Mouse (Mus musculus) erythroblast, embryonic 14.5 days (primary cell): Measurements from ENCODE around the gene March10. TPM values are rescaled to one million over a fixed set of nuclear protein-coding genes. Genes with fewer than 3 reads are reported as not detected.

Experiments used
- H3K27me3 ChIP-seq: 2 replicates; pipeline ENCODE4 v1.6.1; 2012; ENCODE audit warnings: inconsistent platforms; ENCODE audit not compliant: control insufficient read depth
- H3K36me3 ChIP-seq: 2 replicates; pipeline ENCODE4 v1.6.1; 2012; ENCODE audit warnings: mild to moderate bottlenecking, inconsistent platforms; ENCODE audit not compliant: control insufficient read depth
- H3K4me1 ChIP-seq: 2 replicates; pipeline ENCODE4 v1.6.1; 2012; ENCODE audit warnings: inconsistent platforms; ENCODE audit not compliant: control insufficient read depth
- H3K4me3 ChIP-seq: replicated peaks from 2 replicates; pipeline ENCODE3; 2012; ENCODE audit warnings: moderate library complexity, mild to moderate bottlenecking, inconsistent platforms
- H3K9me3 ChIP-seq: 2 replicates; pipeline ENCODE4 v1.6.1; 2012; ENCODE audit warnings: low read length, inconsistent platforms, mixed read lengths; ENCODE audit not compliant: control insufficient read depth
- GATA1 ChIP-seq: IDR thresholded peaks from 2 replicates; pipeline ENCODE4 v1.6.1; 2012; ENCODE audit warnings: low read length, inconsistent platforms, mixed read lengths
- TAL1 ChIP-seq: IDR thresholded peaks from 3 replicates; pipeline ENCODE4 v1.6.1; 2012; ENCODE audit warnings: low read length, inconsistent platforms, mixed read lengths
- polyA plus RNA-seq: library from polyadenylated mRNA; stranded (reverse); fragments of >175 nt; gene quantifications from 2 replicates; pipeline ENCODE4 v1.2.3, GENCODE M21; 2012

The March10 gene
- polyA plus RNA-seq, 1 experiment: not detected

- Histone ChIP-seq H3K36me3 (no peaks in the 10 kb centered on the region), H3K4me3 (no peak overlapping the region), H3K9me3 (no peaks in the 10 kb centered on the region), H3K4me1 (no peaks in the 10 kb centered on the region; the same call in 1 of the 2 replicates), H3K27me3 (no peaks in the 10 kb centered on the region)
- TF ChIP-seq TAL1: no peak
- TF ChIP-seq GATA1: no peak
These were observed 12.6 kb upstream of the March10 start for GRCm38 (mm10) chr11:105469091-105469507.

GRCm38 (mm10) chr11:105468436-105468835 lies 11.9 kb upstream of the March10 start:
- Histone ChIP-seq H3K27me3 (no peaks in the 10 kb centered on the region), H3K36me3 (no peaks in the 10 kb centered on the region), H3K4me1 (no peaks in the 10 kb centered on the region; the same call in 1 of the 2 replicates), H3K4me3 (no peak overlapping the region), H3K9me3 (no peaks in the 10 kb centered on the region)
- no peak for TF ChIP-seq TAL1
- TF ChIP-seq GATA1: no peak

- Histone ChIP-seq H3K4me3 (no peak overlapping the region), H3K4me1 (no peaks in the 10 kb centered on the region; the same call in 1 of the 2 replicates), H3K27me3 (no peaks in the 10 kb centered on the region), H3K36me3 (no peaks in the 10 kb centered on the region), H3K9me3 (no peaks in the 10 kb centered on the region)
- TF ChIP-seq TAL1 (no peak), GATA1 (no peak)
These were observed 11.3 kb upstream of the March10 start for GRCm38 (mm10) chr11:105467816-105468215.

- no peaks in the 10 kb centered on the region for H3K36me3 ChIP-seq
- no peaks in the 10 kb centered on the region for H3K9me3 ChIP-seq
- no peak overlapping the region for H3K4me3 ChIP-seq
- no peaks in the 10 kb centered on the region; the same call in 1 of the 2 replicates for H3K4me1 ChIP-seq
- H3K27me3 ChIP-seq: no peaks in the 10 kb centered on the region
- TF ChIP-seq TAL1 (no peak), GATA1 (no peak)
These were observed 10.7 kb upstream of the March10 start for GRCm38 (mm10) chr11:105467266-105467665.

GRCm38 (mm10) chr11:105466756-105467155 lies 10.2 kb upstream of the March10 start:
- H3K4me1 ChIP-seq: no peaks in the 10 kb centered on the region; the same call in 1 of the 2 replicates
- H3K36me3 ChIP-seq: no peaks in the 10 kb centered on the region
- peaks cover 2% of the 10 kb centered on the region; the same call in 1 of the 2 replicates for H3K27me3 ChIP-seq
- no peak overlapping the region for H3K4me3 ChIP-seq
- H3K9me3 ChIP-seq: no peaks in the 10 kb centered on the region
- TF ChIP-seq TAL1 (no peak), GATA1 (no peak)

GRCm38 (mm10) chr11:105465488-105465887 lies 9.0 kb upstream of the March10 start:
- peaks cover 2% of the 10 kb centered on the region; the same call in 1 of the 2 replicates for H3K27me3 ChIP-seq
- H3K36me3 ChIP-seq: no peaks in the 10 kb centered on the region
- H3K9me3 ChIP-seq: no peaks in the 10 kb centered on the region
- TF ChIP-seq TAL1 (no peak), GATA1 (no peak)
- H3K4me1 ChIP-seq: no peaks in the 10 kb centered on the region; the same call in 1 of the 2 replicates
- H3K4me3 ChIP-seq: no peak overlapping the region

- no peaks in the 10 kb centered on the region for H3K9me3 ChIP-seq
- no peak for TF ChIP-seq GATA1
- no peak for TF ChIP-seq TAL1
- no peaks in the 10 kb centered on the region for H3K36me3 ChIP-seq
- peaks cover 2% of the 10 kb centered on the region; the same call in 1 of the 2 replicates for H3K27me3 ChIP-seq
- H3K4me3 ChIP-seq: no peak overlapping the region
- H3K4me1 ChIP-seq: no peaks in the 10 kb centered on the region; the same call in 1 of the 2 replicates
These were observed 8.0 kb upstream of the March10 start for GRCm38 (mm10) chr11:105464430-105464967.

GRCm38 (mm10) chr11:105459900-105460299 lies 3.4 kb upstream of the March10 start:
- TF ChIP-seq TAL1 (no peak), GATA1 (no peak)
- Histone ChIP-seq H3K9me3 (no peaks in the 10 kb centered on the region), H3K27me3 (peaks cover 33% of the 10 kb centered on the region), H3K4me1 (no peaks in the 10 kb centered on the region), H3K36me3 (no peaks in the 10 kb centered on the region), H3K4me3 (no peak overlapping the region)

GRCm38 (mm10) chr11:105457041-105457440 lies 506 bp upstream of the March10 start:
- Histone ChIP-seq H3K9me3 (no peaks in the 10 kb centered on the region), H3K4me1 (no peaks in the 10 kb centered on the region), H3K36me3 (no peaks in the 10 kb centered on the region), H3K27me3 (peaks cover 37% of the 10 kb centered on the region), H3K4me3 (no peak overlapping the region)
- TF ChIP-seq GATA1 (no peak), TAL1 (no peak)
